Mouse (Mus musculus): ENCODE measurements around the gene Psmd11. TPM values are rescaled to one million over a fixed set of nuclear protein-coding genes. Genes with fewer than 3 reads are reported as not detected.

Psmd11 gene
- 141 TPM for polyA plus RNA-seq (2017; shearing (Covaris generic))

DNA sequence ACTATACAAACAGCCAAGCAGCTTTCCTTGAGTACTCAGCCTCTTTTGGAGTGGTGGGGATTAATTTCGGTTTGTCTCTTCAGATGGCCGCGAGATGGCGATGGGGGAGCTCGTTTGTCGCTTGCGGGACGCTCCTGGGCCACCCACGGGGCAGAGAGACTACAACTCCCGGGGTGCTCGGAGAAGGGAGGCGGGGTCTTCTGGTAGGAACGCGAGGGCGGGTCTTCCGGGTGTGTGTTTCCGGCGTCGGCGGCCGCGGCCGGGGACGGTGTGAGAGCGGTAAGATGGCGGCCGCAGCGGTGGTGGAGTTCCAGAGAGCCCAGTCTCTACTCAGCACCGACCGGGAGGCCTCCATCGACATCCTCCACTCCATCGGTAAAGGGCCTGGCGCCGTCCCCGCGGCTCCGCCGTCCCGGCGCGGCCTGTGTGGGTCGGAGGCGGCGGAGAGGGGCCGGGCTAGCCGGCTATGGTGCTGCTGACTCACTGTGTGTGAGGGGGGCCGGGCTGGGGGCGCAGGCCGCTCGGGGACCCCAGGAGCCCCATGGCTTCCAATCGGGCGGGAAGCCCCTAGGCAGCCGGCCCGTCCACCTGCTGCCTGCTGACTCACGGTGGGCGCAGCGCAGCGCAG, at the start of gene Psmd11:
Psmd11 (plus strand) TSS at position 235 of the 628 bp plus-strand sequence.

DNA sequence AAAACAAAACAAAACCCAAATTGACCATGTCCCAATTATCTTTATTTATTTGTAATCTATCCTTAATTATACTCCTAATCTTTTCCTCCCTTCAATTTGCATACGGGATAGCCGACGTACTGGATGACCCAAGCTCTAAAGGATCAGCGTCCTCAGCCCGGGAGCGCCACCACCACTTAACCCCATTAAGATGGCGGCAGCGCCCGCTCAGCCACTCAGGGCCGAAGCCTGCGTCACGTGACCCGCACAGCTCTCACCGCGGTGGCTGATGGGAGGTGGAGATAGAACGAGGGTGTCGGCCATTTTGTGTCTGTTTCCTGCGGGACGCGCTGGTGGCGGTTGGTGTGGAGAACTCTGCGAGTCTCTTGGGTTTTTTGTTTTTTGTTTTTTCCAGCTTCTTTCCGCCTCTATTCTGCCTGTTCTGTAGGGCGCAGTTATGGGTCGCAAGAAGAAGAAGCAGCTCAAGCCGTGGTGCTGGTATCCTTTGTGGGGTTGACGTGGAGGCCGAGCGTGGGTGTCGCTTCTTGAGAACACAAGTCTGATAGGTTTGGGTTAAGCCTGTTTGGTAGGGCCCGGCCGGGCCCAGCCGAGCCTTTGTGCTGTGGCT, 45.3 kb upstream of the Psmd11 start, which contains the start of gene Zfp207:
Zfp207 (plus strand) TSS at position 261 of the 607 bp plus-strand sequence.

DNA sequence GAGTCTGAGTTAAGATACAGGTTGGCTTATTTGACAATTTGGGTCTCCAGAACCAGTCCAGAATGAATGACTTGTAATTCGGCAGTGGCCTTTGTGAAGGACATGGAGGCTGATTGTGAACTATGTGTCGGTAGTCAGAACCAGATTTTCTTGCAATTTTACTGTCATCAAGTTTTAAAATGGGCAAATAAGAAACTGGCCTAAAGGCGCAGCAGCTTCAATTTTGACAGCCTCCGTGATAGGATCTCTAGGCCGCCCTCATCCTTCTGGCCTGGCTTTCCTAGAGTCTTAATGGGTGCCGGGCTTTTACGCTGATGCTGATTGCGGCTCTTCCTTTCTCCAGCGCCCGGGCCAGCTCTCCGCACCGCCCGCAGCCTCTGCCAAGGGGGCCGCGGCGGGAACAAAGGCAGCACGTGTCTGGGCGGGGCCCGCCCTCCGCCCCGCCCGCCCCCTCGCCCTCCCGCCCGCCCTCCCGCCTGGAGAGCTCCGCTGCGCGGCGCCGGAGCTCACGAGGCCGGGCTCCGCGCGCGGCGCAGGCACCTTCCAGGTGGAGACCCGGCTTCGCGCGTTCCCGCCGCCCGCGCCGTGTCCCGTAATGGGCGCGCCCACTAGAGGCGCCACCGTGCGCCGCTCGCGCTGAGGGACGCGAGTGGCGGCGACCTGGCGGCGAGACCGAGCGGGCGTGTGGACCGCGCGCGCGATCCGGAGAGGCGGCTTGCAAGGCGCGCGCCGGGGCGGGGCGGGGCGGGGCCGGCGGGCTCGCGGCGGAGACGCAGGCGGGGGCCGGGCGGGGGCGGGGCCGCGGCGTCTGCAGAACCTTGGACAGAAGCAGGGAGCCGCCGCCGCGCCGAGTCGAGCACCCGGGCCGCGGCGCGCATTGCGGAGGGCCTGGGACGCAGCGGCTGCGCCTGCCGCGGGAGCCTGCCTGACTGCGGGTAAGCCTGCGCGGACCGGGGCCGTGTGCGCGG, 48.1 kb downstream of the Psmd11 start, which contains the start of gene Cdk5r1:
Cdk5r1 (plus strand) TSS at position 802 of the 968 bp plus-strand sequence.

Other genes with a start within 250 kb of the Psmd11 start
- 3.3 TPM for gene Rnf135, start 244.8 kb upstream of the Psmd11 start, polyA plus RNA-seq (2017; shearing (Covaris generic))
- gene Rhot1, start 219.6 kb upstream of the Psmd11 start, polyA plus RNA-seq (2017; shearing (Covaris generic)): 51.8 TPM
- 6.0 TPM for gene Rhbdl3, start 127.7 kb upstream of the Psmd11 start, polyA plus RNA-seq (2017; shearing (Covaris generic))
- 10.7 TPM for gene 5730455P16Rik, start 50.6 kb upstream of the Psmd11 start, polyA plus RNA-seq (2017; shearing (Covaris generic))
- gene Zfp207, start 45.3 kb upstream of the Psmd11 start, polyA plus RNA-seq (2017; shearing (Covaris generic)): 175 TPM
- 2.7 TPM for gene Cdk5r1, start 48.4 kb downstream of the Psmd11 start, polyA plus RNA-seq (2017; shearing (Covaris generic))

Data from effector memory CD4-positive, alpha-beta T cell, adult 5 months (primary cell).